Mouse (Mus musculus) gonadal fat pad, adult 2 months (tissue): ENCODE data around the gene Ifitm6. TPM values are rescaled to one million over a fixed set of nuclear protein-coding genes. Genes with fewer than 3 reads are reported as not detected.
"Not testable (repeated sequence)": the region's sequence is repeated elsewhere in the genome, so short reads cannot be mapped to it uniquely, and the experiment has no call there.

Experiments
- DNase-seq: peaks from one replicate; pipeline ENCODE4 v3.0.0-alpha.2; 2012; ENCODE audit warnings: low read depth
- polyA plus RNA-seq: library from polyadenylated mRNA; depleted of rRNA; stranded (reverse); fragments of >200 nt; gene quantifications from 2 replicates; pipeline ENCODE4 v1.2.3, GENCODE M21; 2012; rRNA removed

Ifitm6 gene
- polyA plus RNA-seq, 1 experiment: 16.1 TPM

DNA sequence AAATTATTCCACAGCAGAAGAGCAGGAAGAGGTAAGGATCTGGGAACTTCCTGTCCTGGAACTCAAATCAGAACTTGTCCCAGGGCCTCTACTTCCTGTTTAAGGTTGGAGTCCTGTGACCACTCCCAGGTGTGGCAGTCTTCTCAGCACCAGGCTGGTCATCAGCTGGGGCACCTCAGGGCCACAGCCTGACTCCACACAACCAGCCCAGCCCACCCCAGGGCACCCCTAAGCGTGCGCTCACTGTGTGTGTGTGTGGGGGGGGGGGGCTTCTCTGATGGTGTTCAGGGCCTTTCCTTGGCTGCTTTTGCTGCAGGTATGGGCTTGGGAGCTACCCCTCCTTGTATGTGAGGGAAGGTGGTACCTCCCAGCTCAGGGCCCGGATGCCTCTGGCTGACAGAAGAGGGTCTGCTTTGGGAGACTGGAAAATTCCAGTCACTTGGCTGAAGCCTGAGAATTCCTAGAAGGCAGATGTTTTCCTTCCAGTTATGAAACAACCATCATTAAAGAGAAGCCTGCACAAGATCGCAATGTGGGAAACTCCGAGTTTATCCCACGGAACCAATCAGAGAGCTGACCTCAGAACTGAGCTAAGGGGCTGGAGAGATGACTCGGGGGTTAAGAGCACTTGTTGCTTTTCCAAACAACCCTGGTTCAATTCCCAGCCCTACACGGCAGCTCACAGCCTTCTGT, 46.1 kb downstream of the Ifitm6 start:
- DNase-seq: no peak

DNA sequence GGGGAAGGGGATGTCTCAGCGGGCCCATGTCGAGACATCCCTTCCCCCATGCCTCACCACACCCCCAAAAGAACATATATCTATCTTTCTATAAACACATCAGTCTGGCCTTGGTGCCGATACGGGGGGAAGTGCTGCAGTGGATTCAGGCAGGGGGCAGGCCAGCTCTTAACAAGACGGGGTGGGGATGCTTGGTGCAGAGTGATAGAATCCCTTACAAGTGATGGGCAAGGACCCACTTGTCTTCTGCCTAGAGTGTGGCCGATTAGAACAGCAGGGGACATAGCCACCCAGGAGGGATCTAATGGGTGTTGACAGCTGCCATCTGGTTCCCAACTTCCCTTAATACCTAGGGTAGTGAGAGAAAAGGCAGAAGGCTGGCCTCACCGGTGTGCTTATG, 46.8 kb downstream of the Ifitm6 start:
- no peak for DNase-seq

DNA sequence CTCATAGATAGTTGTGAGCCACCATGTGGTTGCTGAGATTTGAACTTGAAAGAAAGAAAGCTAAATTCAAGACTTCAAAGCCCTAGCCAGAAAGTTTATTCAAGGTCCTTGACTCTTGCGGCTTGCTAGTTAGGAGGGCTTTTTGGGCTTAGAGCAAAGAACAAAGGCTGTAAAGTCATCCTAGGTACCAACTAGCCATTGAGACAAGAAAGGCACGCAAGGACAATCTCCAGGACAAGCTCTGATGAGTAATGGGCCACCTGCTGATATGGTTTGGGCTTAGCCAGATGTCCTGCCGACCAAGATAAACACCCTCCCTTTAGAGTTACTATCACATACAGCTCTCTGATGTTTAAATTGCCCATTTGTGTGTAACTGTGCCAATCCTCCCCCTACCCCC, 49.0 kb downstream of the Ifitm6 start:
- DNase-seq: not testable (repeated sequence)

DNA sequence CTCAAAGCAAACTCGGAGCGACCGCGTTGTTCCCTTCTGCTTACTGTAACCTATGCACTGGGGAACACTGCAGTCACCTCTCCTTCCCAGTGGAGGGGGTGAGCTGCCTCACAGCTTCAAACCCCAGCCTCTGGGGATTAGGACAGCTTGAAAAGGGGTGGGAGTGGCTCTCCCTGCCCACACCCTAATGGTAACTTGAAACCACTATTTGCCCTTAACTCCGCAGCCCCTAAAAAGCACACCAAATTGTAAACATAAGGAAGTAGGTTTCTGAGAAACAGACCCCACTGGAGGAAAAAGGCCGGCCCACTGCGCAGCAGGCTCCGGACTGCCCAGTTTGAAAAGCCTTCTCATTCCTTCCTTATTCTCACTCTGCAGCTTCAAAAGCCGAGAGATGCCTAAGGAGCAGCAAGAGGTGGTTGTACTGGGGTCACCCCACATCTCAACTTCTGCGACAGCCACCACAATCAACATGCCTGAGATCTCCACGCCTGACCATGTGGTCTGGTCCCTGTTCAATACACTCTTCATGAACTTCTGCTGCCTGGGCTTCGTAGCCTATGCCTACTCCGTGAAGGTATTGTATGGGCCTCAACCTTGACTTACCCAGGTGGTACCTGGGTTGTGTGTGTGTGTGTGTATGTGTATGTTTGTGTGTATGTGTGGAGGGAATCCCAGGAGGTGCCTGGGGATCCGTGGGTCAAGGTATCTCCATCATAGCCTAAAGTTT, 49.7 kb downstream of the Ifitm6 start:
- DNase-seq: no peak

DNA sequence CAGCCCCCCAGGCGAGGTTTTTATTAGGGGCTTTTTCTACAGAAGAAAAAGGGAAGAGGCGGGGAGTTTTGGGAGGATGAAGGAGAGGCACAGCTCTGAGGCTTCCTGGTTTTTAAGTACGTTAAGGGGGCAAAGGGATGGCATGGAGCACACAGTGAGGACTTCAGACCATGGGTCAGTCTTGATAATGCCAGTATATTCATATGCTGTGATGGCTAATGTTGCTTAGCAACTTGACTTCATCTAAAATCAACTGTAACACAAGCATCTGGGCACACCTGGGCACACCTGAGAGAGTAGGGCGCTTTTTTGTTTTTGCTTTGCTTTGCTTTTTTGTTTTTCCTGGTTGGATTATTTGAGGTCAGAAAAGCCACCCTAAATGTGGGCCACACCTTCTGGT, 50.8 kb downstream of the Ifitm6 start, which contains the start of gene Ifitm1:
Gene Ifitm1, plus strand, starts transcription at position 301 of the 400 bp plus-strand sequence.
- no peak for DNase-seq

Other genes with a start within 250 kb of the Ifitm6 start
- 0.68 and 1.2 TPM in 2 replicates for gene Syce1, start 230.1 kb downstream of the Ifitm6 start, polyA plus RNA-seq
- gene Zfp941, start 195.7 kb downstream of the Ifitm6 start, polyA plus RNA-seq: 0.20 and 0.30 TPM in 2 replicates
- gene Urah, start 182.9 kb downstream of the Ifitm6 start, polyA plus RNA-seq: 2.0 and 2.1 TPM in 2 replicates
- gene Scgb1c1, start 172.4 kb downstream of the Ifitm6 start, polyA plus RNA-seq: 1.6 and 1.8 TPM in 2 replicates
- gene Odf3, start 170.1 kb downstream of the Ifitm6 start, polyA plus RNA-seq: 0.74 and 1.2 TPM in 2 replicates
- gene Gm45785, start 161.6 kb downstream of the Ifitm6 start, polyA plus RNA-seq: not detected in 2 replicates
- gene Ric8a, start 161.0 kb downstream of the Ifitm6 start, polyA plus RNA-seq: 103 and 117 TPM in 2 replicates
- 32.0 and 40.0 TPM in 2 replicates for gene Bet1l, start 160.3 kb downstream of the Ifitm6 start, polyA plus RNA-seq
- gene Psmd13, start 136.0 kb downstream of the Ifitm6 start, polyA plus RNA-seq: 68.5 and 81.3 TPM in 2 replicates
- 27.4 and 29.3 TPM in 2 replicates for gene Sirt3, start 135.6 kb downstream of the Ifitm6 start, polyA plus RNA-seq
- 12.1 and 40.0 TPM in 2 replicates for gene Cox8b, start 117.5 kb downstream of the Ifitm6 start, polyA plus RNA-seq
- gene Nlrp6, start 97.0 kb downstream of the Ifitm6 start, polyA plus RNA-seq: 1.2 and 2.3 TPM in 2 replicates
- 25.9 and 33.1 TPM in 2 replicates for gene Pgghg, start 76.5 kb downstream of the Ifitm6 start, polyA plus RNA-seq
- 0.84 and 1.7 TPM in 2 replicates for gene Ifitm5, start 67.6 kb downstream of the Ifitm6 start, polyA plus RNA-seq
- 0.36 and 0.74 TPM in 2 replicates for gene Gm45717, start 62.0 kb downstream of the Ifitm6 start, polyA plus RNA-seq
- 841 and 986 TPM in 2 replicates for gene Ifitm2, start 61.9 kb downstream of the Ifitm6 start, polyA plus RNA-seq
- 73.9 and 89.5 TPM in 2 replicates for gene Ifitm1, start 50.7 kb downstream of the Ifitm6 start, polyA plus RNA-seq
- 421 and 433 TPM in 2 replicates for gene Ifitm3, start 7.2 kb downstream of the Ifitm6 start, polyA plus RNA-seq
- gene Gm17387, start 11.2 kb upstream of the Ifitm6 start, polyA plus RNA-seq: not detected in 2 replicates
- gene B4galnt4, start 43.2 kb upstream of the Ifitm6 start, polyA plus RNA-seq: 7.7 and 8.9 TPM in 2 replicates
- 21.5 and 23.5 TPM in 2 replicates for gene Pkp3, start 60.3 kb upstream of the Ifitm6 start, polyA plus RNA-seq
- gene Sigirr, start 82.6 kb upstream of the Ifitm6 start, polyA plus RNA-seq: 22.0 and 23.1 TPM in 2 replicates
- gene Ano9, start 99.9 kb upstream of the Ifitm6 start, polyA plus RNA-seq: 4.1 TPM in 2 replicates
- gene Ptdss2, start 104.5 kb upstream of the Ifitm6 start, polyA plus RNA-seq: 42.3 and 42.8 TPM in 2 replicates
- gene Rnh1, start 154.9 kb upstream of the Ifitm6 start, polyA plus RNA-seq: 227 and 260 TPM in 2 replicates
- 78.5 and 89.2 TPM in 2 replicates for gene Hras, start 176.1 kb upstream of the Ifitm6 start, polyA plus RNA-seq
- 12.7 and 12.9 TPM in 2 replicates for gene Lrrc56, start 176.2 kb upstream of the Ifitm6 start, polyA plus RNA-seq
- 13.0 and 13.1 TPM in 2 replicates for gene Lmntd2, start 196.2 kb upstream of the Ifitm6 start, polyA plus RNA-seq
- gene Rassf7, start 197.9 kb upstream of the Ifitm6 start, polyA plus RNA-seq: 60.9 and 68.6 TPM in 2 replicates
- 22.7 and 40.8 TPM in 2 replicates for gene Phrf1, start 210.9 kb upstream of the Ifitm6 start, polyA plus RNA-seq
- 53.6 and 59.7 TPM in 2 replicates for gene Irf7, start 248.6 kb upstream of the Ifitm6 start, polyA plus RNA-seq